Mouse (Mus musculus): Measurements from ENCODE around the gene Atp6v0a4.

DNA sequence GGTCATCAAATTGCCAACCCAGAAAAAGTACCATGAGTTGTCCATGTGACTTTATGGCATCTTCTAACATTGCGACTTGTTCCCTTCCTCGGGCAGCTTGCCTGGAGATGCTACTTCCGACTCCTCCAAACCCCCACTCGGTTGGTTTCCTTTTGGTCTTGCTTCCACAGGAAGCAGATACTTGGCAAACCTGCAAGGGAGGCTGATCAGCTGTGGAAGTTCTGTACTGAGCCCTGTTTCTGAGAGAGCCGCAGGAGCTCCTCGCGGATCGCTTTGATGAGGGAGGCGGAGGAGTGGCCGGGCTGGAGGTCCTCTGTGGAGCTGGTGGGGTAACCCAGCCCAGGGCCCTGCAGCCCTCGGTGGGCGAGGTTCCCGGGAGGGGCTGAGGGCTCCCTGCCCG lies 3.7 kb upstream of the Atp6v0a4 start:
- TF ChIP-seq CTCF (IDR thresholded peaks at IDR 0.05; ENCODE audit: borderline replicate concordance, insufficient read depth, low read depth, low read length) (no peak), POLR2A (IDR thresholded peaks at IDR 0.05; ENCODE audit: borderline replicate concordance, insufficient read depth, low read length) (no peak)
